Mouse (Mus musculus) adrenal gland, adult (tissue): ENCODE measurements around the gene Mboat7.

Experiments
- DNase-seq, 2 experiments: peaks; one replicate each; pipeline ENCODE4 v3.0.0; 2022 to 2023; ENCODE audit warnings: low spot score in 1 of 2; ENCODE audit not compliant: inconsistent age in 2 of 2

Gene Mboat7

DNA sequence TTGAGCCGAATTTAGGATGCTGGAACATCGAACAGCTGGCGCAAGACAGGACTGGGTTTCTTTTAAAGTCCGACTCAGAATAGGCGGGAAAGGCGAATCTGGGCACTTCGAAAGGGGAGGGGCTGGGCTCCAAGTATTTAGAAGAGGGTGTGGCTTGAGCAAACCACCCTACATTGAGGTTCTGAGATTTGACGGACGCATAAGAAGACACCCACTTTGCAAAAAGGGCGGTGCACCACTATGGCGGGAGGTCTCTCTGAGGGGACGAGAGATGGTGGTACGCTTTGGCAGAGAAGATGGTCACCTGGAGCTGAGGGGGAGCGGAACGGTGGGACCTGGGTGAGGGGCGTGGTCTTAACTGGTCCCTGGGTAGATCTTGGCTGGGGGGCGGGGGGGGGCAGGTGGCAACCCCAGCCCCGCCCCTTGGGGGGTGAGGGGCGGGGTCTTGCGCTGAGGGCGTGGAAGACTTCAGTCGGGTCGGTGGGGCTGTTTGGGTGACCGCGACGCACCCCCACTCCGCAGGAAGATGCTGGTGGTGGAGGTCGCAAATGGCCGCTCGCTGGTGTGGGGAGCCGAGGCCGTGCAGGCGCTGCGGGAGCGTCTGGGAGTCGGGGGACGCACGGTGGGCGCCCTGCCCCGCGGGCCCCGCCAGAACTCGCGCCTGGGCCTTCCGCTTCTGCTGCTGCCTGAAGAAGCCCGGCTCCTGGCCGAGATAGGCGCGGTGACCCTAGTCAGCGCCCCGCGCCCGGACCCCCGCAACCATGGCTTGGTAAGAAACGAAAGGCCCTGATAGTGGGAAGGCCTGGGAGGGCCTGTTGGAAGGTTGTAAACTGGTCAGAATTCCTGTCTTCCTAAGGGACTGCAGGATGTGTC is 989 bp upstream of the Mboat7 start:
- peak; percentile 87 to 95 for DNase-seq

DNA sequence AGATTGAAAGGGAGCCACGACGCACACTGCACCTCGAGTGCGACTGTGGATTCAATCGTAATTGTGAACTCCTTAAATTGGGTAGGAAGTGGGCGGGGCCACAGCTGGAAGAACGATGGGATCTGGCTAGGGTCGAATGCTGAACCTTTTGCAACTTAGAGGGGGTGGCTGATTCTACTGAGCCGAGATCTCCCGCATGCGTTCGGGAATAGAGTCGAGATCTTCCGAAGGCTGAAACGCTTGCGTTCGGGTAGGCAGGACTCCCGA is 419 bp upstream of the Mboat7 start:
- no peak for DNase-seq

DNA sequence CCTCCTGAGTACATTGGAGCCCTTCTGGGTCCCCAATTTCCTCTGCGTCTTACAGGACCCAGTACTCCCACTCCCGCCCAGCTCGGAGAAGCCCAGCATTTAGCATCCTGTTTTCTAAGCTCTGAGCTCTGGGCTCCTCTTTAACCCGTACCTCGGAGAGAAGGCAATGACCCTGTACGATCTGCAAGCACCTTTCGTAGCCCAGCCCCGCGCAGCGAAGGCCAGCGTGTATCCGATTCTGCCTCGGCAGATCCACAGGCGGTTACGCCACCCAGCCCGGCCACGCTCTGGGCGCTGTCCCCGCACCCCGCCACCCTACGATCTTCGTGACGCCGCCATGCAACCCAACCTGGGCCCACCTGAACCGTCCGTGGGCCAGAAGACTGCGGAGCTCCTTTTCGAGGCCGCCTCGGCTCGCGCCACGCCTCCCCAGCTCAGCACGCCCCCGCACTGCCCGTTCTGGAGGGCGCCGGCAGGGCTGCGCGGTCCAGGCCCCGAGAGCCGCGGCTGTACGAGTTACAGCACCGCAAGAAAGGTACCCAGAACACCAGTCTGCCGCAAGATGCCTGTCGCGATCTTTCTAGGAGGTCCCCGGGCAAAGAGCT is 839 bp downstream of the Mboat7 start, which contains the start of gene Tsen34:
Gene Tsen34 (plus strand): TSS at position 482 of the 605 bp plus-strand sequence.
- no peak for DNase-seq

DNA sequence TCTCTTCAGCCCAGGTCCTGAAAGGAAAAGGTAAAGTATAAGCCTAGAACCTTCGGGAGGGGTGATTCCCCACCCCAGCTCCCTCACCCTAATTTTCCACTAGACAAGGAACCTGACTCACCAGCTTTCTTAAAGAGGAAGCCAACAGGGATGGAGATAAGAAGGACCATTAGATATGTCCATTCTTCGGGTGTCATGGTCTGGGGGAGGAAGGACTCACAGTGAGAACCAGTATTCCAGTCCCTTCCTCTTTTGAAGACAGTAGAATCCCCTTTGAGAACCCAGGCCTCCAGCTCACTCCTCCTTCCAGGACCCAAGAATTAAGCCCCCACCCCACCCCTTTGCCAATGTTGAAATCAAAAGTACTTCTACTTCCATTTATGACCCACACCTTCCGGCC is 1.4 kb downstream of the Mboat7 start:
- DNase-seq = peak in 1 of 2 experiments; percentile 45

DNA sequence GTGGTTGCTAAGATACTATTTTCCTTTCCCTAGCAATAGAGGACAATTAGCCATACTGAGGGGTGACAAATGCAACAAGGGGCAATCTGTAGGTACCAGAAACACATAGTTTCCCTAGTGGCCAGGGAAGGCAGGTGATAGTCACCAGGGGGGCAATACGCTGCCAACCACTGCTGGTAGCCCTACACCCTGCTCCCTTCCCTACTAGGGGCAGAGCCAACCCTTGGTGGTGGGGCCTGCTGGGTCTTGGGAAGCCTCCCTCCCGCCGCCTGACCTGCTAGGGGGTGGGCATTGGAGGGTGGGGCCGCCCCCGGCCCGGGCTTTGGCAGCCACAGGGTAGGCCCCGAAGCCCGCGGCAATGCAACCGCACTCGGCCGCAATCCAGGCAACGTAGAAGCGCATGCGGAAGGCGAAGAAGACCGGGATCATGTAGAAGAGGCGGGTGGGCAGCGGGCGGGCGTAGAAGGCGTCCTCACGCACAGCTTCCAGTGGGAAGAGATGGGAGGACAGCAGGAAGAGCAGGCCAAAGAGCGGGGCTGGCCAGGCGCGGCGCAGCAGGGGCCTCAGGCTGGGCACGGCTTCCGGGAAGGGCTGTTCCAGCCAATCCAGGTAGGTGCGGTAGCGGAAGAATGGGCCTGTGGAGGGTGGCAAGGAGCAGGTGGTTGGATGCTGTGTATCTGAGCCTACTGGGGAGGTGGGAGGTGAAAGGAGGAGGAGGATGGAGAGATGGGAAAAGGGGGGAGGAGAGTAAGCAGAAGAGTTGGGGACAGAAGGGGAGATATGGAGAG is 7.7 kb downstream of the Mboat7 start:
- DNase-seq = no peak

DNA sequence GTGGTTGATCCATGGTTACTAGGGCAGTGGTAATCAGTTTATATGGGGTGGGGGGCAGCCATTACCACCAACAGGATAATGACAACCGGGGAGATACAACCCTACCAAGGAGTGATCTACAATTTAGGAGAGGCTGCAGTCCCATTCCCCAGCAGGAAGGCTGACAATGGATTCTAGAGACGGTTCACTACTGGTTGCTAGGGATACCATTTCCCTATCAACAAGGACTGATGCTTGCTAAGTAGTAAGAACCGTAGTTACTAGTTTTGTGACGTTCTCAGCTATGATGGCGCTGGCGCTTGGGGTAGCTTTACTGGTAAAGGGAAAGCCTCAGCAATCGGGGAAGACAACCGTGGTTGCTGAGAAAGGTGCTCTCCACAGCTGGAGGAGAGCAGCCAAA is 8.6 kb downstream of the Mboat7 start:
- no peak for DNase-seq

DNA sequence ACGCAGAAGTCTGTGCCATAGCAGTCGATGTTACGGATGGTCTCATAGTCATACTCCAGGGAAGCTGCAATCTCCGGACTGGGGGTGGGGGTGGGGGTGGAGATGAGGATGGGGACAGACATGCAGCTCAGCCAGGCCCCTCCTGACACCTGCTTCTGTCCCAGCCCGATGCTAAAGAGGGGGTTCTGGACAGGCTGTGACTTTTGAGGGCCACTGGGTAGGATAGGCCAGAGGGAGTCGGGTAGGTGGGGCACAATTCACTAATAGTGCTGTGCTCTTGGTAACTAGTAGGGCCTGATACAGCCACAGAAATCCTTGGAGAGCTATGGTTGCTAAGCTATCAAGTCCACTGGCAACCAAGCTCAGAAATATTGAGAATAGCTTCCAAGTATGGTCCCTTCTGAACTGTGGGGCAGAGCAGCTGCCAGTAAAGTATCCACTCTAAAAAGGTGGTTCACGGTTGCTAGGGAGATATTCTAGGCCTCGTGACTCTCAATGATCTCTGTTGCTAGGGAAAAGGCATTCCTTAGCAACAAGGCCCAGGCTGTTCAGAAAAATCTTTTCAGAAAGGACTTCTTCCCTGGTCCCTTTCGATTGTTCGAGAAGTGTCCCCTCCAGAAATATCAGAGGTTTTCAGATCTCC is 9.3 kb downstream of the Mboat7 start:
- no peak for DNase-seq

DNA sequence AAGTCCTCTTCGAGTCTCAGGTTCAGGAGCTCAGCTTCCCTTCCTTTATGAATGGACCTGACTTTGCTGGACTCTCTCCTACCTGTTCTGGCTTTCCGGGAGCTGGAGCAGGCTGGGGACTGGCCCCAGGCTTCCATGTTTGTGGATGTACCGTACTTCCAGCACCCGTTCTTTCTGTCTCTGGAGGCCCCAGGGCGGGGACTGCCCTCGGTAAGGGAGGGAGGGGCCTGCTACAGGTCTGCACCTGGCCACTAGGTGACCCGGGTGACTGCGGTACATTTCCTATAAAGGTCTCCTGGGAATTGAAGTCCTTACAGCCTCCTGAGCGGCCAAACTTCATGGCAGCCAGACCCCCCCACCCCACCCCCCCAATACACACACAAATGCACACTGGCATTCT is 16.0 kb downstream of the Mboat7 start, which contains the start of gene Tmc4:
Gene Tmc4 (minus strand): TSS at position 212 of the 400 bp plus-strand sequence.
- no peak for DNase-seq

DNA sequence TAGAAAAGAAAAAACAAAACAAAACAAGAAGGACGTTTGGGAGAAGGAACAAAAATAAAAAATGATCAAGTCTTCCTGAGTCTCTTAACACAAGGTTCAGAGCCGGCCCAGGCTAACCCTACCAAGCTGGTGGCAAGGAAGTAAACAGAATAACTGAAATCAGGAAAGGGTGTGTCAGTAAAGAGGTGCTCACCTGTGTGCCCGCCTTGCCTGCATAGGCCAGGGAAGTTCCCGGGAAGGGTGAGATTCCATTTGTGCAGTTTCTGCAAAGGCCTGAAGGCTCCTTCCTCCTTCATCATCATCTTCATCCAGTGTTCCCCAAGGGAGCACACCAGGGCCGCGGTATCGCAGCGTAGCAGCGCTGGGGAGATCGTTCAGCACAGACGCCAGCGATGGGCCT is 17.0 kb downstream of the Mboat7 start:
- no peak for DNase-seq

DNA sequence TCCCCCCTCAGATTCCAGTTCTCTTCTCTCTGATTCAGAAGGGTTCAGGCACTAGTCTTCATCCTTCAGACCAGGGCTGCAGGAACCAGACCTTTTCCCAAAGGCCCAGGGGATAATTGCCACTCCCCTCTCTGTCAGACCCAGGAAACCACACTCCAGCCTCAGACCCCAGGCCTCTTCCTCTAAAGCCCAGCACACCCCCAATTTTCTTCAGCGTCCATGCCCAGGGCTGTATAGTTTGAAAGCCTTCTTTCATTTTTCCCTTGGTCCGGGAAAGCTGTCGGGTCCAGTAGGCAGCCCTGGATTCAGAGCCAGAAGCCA is 18.1 kb downstream of the Mboat7 start:
- DNase-seq = no peak

DNA sequence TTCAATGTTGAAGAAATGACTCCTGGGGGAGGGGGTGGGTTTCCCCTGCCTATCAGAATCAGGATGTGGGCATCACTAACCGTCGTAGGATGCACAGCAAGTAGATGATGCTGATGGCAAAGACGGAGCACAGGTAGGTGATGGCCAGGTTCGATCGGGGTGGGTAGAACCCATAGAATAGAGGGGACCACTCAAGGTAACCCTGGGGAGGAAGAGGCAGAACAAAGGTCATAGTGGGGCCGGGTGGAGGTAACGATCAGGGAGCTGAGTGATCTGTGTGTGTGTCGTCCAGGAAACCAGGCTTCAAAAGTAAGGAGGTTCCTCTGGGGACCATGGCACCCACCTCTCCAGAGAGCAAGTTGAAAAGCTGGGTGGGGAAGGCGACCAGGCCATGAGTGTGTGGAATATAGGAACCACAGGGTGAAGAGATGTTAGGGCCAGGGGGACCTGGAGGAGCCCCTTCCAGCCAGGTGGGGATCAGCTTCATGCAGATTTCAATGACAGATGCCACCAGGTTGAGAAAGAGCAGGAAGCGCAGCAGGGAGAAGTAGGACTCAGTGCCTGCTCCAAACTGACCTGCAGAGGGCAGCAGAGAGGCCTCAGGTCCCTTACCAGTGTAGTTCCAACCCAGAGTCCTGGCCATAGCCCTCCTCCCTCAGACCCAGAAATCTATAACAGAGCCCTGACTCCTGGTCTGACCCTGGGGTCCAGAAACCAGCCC is 18.7 kb downstream of the Mboat7 start:
- DNase-seq = peak; percentile 74 to 92

DNA sequence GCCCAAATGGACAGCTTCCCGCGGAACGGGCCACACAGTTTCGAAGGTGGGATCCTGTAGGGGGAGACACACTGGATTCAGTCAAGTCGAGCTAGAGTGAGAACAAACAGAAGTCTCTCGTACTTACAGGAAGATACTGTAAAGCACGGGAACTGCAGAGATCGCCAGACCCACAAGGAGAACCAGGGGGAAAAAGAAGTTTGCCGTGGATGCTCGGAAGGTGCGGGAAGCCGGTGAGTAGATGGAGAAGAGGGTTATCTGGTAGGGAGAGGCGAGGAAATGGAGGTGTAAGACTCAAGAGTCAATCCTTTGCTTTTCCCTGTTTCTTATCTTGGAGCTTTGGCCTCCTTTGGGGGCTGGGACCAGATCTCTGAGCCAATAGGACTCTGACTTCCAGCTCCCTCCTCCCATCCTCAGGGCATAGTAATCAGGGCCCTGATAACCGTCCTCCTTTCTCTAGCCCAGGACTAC is 26.4 kb downstream of the Mboat7 start:
- peak; percentile 64 to 82 for DNase-seq

DNA sequence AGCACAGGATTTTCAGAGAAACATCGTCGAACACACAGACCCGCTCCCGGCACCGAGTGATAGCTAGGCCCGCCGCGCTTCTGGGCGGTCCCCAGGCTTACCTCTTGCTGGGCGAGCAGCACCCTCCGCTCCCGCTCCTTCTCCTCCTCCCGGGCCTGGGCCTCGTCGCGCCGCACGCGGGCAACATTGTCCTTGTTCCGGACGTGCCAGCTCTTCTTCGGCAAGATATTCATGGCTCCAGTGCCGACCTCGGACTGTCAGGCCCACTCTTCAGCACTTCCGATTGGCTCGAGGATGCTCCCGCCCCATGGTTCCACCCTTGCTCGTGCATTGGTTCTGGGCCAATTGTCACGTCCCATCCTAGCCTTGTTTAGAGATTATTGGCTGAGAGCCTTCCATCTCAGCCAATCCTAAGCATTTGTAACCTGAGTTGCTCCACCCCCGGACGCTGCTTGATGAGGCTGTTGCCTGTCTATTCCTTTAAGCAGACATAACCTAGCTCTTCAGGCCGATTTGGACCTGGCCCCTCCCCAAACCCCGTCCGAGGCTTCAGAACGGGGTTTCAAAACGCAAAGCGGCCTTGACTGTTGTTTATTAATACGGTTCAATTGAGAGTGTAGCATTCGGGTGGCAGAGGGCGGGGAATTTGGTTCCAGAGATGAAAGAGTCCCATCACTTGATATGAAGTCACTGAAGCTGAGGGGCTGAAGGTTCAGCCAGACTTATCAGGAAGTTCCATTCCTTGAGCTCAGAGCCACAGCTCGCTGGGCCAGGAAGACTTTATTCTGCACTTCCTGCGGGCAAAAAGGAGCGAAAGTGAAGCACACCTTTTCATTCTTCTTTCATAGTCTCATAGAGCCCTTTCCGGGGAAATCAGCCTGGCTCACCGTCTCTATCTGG is 27.9 kb downstream of the Mboat7 start, which contains the start of gene Leng1:
Gene Leng1 (minus strand): TSS at position 626 of the 900 bp plus-strand sequence.
- peak; percentile 98 to 99 for DNase-seq

DNA sequence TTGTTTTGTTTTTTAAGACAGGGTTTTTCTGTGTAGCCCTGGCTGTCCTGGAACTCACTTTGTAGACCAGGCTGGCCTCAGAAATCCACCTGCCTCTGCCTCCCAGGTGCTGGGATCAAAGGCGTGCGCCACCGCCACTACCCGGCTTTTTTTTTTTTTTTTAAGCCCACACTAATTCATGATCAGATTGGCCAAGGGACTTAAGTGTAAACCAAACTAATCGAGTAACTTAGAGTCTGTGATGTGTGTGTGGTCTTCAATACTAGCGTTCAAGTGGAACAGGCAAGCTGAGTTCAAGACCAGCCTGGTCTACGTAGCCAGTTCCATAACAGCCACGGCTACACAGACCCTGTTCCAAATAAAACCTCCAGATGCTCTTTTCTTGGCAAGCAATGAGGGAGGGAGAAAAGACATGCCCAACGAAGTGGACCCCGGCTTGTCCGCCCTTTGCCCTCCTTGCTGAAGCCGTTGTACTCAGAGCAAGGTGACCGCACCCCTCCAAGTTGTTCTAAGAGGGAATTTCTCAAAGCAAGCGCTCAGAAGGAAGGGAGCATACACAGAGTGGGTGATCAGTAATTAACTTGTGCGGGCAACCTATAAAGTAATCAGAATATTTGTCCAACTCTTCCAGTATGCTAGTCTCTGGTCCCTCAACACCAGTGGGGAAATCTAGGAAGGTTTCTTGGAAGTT is 28.7 kb downstream of the Mboat7 start:
- no peak for DNase-seq

DNA sequence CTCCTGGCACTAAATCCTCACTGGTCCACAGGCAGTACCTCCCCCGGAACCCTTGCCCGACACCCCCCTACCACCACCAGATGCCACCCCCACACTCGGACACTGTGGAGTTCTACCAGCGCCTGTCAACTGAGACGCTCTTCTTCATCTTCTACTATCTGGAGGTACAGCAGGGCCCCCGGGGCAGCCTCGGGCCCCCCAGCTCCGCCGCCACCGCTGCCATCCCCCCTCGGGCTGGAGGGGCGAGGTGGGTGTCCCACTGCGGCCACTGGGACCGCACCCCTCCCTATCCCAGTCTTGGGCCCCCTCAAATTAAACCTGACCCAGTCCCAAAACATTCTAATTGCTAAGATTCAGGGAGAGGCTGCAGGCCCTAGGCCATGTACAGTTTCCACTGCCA is 34.7 kb downstream of the Mboat7 start:
- no peak for DNase-seq

DNA sequence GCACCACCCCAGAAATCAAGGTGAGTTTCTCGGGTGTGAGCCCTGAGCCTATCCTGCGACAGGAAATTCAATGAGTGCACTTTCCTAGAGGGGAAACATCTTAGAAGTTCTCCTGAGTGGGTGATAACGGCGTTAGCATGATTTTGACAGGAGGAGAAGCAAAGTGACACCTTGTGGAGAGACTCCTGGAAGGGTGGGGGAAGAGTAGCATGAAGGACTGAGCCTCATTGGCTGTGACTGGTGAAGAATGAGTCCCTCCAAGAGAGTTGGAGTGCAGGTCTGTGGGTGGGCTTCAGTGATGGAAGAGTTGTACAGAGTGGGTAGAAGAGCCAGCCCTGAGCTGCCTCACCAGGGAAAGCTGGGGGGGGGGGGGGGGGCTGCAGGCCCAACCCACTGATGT is 36.4 kb downstream of the Mboat7 start:
- no peak for DNase-seq

DNA sequence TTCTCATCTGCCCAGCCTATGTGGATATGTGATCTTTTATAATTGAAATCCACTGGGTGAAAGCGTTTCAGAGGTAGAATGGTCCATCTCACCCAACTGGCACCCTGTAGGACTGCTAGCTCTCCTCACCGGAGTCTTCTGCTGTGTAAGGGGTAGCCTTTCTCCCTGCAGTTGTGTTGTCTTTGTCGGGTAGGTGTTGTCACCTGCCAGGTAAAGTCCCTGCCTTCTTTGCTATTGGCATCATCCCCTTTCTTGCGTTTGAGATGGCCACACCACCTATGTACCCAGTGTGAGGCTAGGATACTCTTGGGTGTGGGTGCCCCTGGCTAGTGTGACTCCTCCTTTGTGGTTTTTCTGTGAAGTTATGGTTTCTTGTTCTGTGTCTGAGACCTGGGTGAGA is 46.7 kb downstream of the Mboat7 start:
- DNase-seq = no peak

DNA sequence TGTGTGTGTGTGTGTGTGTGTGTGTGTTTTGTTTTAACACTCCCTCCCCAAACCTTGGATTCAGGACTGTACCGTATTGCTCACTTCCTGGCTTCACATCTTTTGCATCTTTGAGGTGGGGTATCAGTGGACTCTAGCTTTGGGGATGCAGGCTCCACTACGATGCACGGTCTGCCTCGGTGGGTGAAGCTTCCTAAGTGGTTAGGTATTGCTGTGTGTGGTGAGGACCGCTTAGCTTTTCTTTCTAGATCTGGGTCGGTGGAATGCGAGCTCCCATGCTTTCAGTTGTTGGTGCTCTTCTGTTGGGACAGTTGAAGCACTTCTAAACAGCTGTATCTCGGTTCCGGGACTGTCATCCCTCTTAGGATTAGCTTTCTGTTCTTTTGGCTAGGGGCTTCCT is 47.1 kb downstream of the Mboat7 start:
- no peak for DNase-seq

DNA sequence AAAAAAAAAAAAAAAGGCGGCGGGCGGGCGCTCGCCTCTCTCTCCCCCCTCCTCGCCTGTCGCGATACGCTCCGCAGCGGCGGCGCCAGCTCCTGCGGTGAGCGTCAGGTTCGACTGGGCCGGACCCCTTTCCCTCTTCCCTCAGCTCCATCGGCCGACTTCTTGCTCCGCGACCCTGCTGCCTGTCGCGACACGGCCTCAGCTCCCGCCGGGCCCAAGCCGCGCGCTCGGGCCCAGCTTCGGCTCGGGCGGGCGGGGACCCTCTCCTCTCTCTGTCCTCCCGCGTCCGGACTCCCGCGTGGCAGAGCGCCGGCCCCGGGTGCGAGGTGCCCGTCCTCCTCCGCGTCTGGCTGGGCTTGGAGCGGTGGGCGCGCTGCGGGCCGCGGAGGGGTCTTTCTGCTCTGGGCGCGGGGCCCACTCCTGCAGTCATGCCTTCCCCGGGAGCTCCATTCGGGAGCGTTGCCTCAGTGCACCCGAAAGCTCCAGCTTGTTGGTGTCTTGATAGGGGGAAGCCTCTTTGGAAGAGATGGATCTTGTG is 47.8 kb downstream of the Mboat7 start:
- DNase-seq = no peak
